Mouse (Mus musculus): ENCODE data around the gene a. TPM values are rescaled to one million over a fixed set of nuclear protein-coding genes. Genes with fewer than 3 reads are reported as not detected.
"Not testable (repeated sequence)": the region's sequence is repeated elsewhere in the genome, so short reads cannot be mapped to it uniquely, and the experiment has no call there.

The a gene
- polyA plus RNA-seq, 1 experiment from 2014 or later = 1.3 TPM

DNA sequence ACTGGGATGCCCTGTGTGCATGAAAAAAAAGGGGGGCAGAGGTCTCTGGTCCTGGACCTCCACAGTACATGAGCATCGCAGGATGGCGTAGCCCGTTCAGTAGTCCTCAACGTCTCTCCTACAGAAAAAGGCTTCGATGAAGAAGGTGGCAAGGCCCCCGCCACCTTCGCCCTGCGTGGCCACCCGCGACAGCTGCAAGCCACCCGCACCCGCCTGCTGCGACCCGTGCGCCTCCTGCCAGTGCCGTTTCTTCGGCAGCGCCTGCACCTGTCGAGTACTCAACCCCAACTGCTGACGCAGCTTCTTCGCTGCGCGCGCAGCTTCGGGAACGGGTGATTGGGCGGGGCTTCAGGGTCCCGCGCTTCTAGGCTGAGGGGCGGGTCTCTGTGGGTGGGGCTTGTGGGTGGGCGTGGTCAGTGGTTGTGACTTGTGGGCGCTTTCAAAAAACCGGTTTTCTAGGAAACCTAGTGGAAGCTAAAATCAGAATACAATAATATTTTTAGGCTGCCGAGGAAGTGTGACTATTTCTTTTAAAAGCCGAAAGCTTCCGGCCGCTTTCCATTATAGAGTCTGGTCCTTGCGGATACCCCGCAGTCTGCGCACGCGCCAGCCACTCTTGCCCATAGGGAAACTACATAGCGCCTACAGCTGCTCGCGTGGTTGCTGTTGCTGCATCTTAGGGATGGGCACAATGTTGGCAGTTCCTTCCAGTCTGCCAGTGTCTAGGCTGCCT lies 259.5 kb downstream of the a start:
- Histone ChIP-seq H3K27me3 (ENCODE audit: control insufficient read depth, insufficient read depth, low read length) (no peaks in the 10 kb centered on the region), H3K27ac (ENCODE audit: low read depth, low read length) (peak overlapping the region; percentile 82), H3K9me3 (ENCODE audit: control insufficient read depth, low read length) (no peaks in the 10 kb centered on the region), H3K4me2 (replicated peaks; ENCODE audit: low read depth, low read length) (peak overlapping the region; percentile 46), H3K4me3 (ENCODE audit: low read depth, low read length) (peak overlapping the region; percentile 52), H3K9ac (ENCODE audit: low read depth, low read length) (peak overlapping the region; percentile 77), H3K4me1 (replicated peaks; ENCODE audit: control insufficient read depth, insufficient read depth, low read length) (peaks cover 5% of the 10 kb centered on the region; the same call in 1 of the 2 replicates), H3K36me3 (ENCODE audit: control insufficient read depth, insufficient read depth, low read length) (no peaks in the 10 kb centered on the region)
- DNase-seq (ENCODE audit: low spot score) (peak; percentile 99), ATAC-seq (ENCODE audit: low FRiP score) (peak; percentile 96)
- WGBS = under 1% methylated on average over 45 of the region's 45 CpGs

GRCm38 (mm10) chr2:155051622-155052351 lies 260.6 kb downstream of the a start:
- Histone ChIP-seq H3K9me3 (ENCODE audit: control insufficient read depth, low read length) (no peaks in the 10 kb centered on the region), H3K36me3 (ENCODE audit: control insufficient read depth, insufficient read depth, low read length) (no peaks in the 10 kb centered on the region), H3K4me1 (replicated peaks; ENCODE audit: control insufficient read depth, insufficient read depth, low read length) (peaks cover 5% of the 10 kb centered on the region; the same call in 1 of the 2 replicates), H3K27ac (ENCODE audit: low read depth, low read length) (no peak overlapping the region), H3K27me3 (ENCODE audit: control insufficient read depth, insufficient read depth, low read length) (no peaks in the 10 kb centered on the region), H3K4me2 (replicated peaks; ENCODE audit: low read depth, low read length) (peak overlapping the region; percentile 46; the same call in 1 of the 2 replicates), H3K4me3 (ENCODE audit: low read depth, low read length) (no peak overlapping the region), H3K9ac (ENCODE audit: low read depth, low read length) (no peak overlapping the region)
- 34% methylated on average over 9 of the region's 9 CpGs for WGBS
- DNase-seq (ENCODE audit: low spot score) (peak; percentile 23), ATAC-seq (ENCODE audit: low FRiP score) (no peak)

- H3K27ac ChIP-seq (ENCODE audit: low read depth, low read length) = no peak overlapping the region
- no peak for ATAC-seq (ENCODE audit: low FRiP score)
- peaks cover 5% of the 10 kb centered on the region; the same call in 1 of the 2 replicates for H3K4me1 ChIP-seq (replicated peaks; ENCODE audit: control insufficient read depth, insufficient read depth, low read length)
- DNase-seq (ENCODE audit: low spot score) = no peak
- H3K27me3 ChIP-seq (ENCODE audit: control insufficient read depth, insufficient read depth, low read length) = no peaks in the 10 kb centered on the region
- 85% methylated on average over 2 of the region's 2 CpGs for WGBS
- H3K4me3 ChIP-seq (ENCODE audit: low read depth, low read length) = no peak overlapping the region
- H3K9me3 ChIP-seq (ENCODE audit: control insufficient read depth, low read length) = no peaks in the 10 kb centered on the region
- no peak overlapping the region for H3K9ac ChIP-seq (ENCODE audit: low read depth, low read length)
- no peaks in the 10 kb centered on the region for H3K36me3 ChIP-seq (ENCODE audit: control insufficient read depth, insufficient read depth, low read length)
- no peak overlapping the region for H3K4me2 ChIP-seq (replicated peaks; ENCODE audit: low read depth, low read length)
Measured at GRCm38 (mm10) chr2:155052681-155053080, 261.5 kb downstream of the a start.

DNA sequence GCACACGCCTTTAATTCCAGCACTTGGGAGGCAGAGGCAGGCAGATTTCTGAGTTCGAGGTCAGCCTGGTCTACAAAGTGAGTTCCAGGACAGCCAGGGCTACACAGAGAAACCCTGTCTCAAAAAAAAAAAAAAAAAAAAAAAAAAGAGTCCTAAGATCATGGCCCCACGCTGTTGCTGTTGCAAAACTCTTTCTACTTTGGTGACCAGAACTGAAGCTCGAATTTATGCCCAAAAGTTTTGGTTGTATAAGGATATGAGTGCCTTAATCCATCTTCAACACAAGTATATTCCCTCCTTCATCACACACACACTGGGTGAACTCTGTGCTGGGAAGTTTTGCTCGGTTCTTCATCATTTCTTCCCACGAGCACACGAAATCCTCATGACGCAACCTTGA lies 262.3 kb downstream of the a start:
- H3K9ac ChIP-seq (ENCODE audit: low read depth, low read length); H3K9me3 ChIP-seq (ENCODE audit: control insufficient read depth, low read length); H3K36me3 ChIP-seq (ENCODE audit: control insufficient read depth, insufficient read depth, low read length); H3K27me3 ChIP-seq (ENCODE audit: control insufficient read depth, insufficient read depth, low read length); DNase-seq (ENCODE audit: low spot score); H3K27ac ChIP-seq (ENCODE audit: low read depth, low read length); ATAC-seq (ENCODE audit: low FRiP score); H3K4me3 ChIP-seq (ENCODE audit: low read depth, low read length); H3K4me1 ChIP-seq (replicated peaks; ENCODE audit: control insufficient read depth, insufficient read depth, low read length); H3K4me2 ChIP-seq (replicated peaks; ENCODE audit: low read depth, low read length): not testable (repeated sequence)
- WGBS = 94% methylated on average over 8 of the region's 8 CpGs

- H3K4me2 ChIP-seq (replicated peaks; ENCODE audit: low read depth, low read length) = no peak overlapping the region
- DNase-seq (ENCODE audit: low spot score) (no peak), ATAC-seq (ENCODE audit: low FRiP score) (no peak)
- no peak overlapping the region for H3K27ac ChIP-seq (ENCODE audit: low read depth, low read length)
- 74% methylated on average over 3 of the region's 3 CpGs for WGBS
- no peaks in the 10 kb centered on the region for H3K9me3 ChIP-seq (ENCODE audit: control insufficient read depth, low read length)
- no peak overlapping the region for H3K4me3 ChIP-seq (ENCODE audit: low read depth, low read length)
- no peaks in the 10 kb centered on the region for H3K36me3 ChIP-seq (ENCODE audit: control insufficient read depth, insufficient read depth, low read length)
- H3K9ac ChIP-seq (ENCODE audit: low read depth, low read length) = no peak overlapping the region
- peaks cover 5% of the 10 kb centered on the region; the same call in 1 of the 2 replicates for H3K4me1 ChIP-seq (replicated peaks; ENCODE audit: control insufficient read depth, insufficient read depth, low read length)
- no peaks in the 10 kb centered on the region for H3K27me3 ChIP-seq (ENCODE audit: control insufficient read depth, insufficient read depth, low read length)
Measured at GRCm38 (mm10) chr2:155054672-155055071, 263.5 kb downstream of the a start.

- H3K9ac ChIP-seq (ENCODE audit: low read depth, low read length) = no peak overlapping the region
- H3K4me3 ChIP-seq (ENCODE audit: low read depth, low read length) = no peak overlapping the region
- 76% methylated on average over 5 of the region's 5 CpGs for WGBS
- H3K9me3 ChIP-seq (ENCODE audit: control insufficient read depth, low read length) = no peaks in the 10 kb centered on the region
- no peaks in the 10 kb centered on the region; the same call in 1 of the 2 replicates for H3K4me1 ChIP-seq (replicated peaks; ENCODE audit: control insufficient read depth, insufficient read depth, low read length)
- H3K27ac ChIP-seq (ENCODE audit: low read depth, low read length) = no peak overlapping the region
- H3K4me2 ChIP-seq (replicated peaks; ENCODE audit: low read depth, low read length) = no peak overlapping the region
- H3K36me3 ChIP-seq (ENCODE audit: control insufficient read depth, insufficient read depth, low read length) = peaks cover 3% of the 10 kb centered on the region; the same call in 1 of the 2 replicates
- DNase-seq (ENCODE audit: low spot score) (no peak), ATAC-seq (ENCODE audit: low FRiP score) (no peak)
- no peaks in the 10 kb centered on the region for H3K27me3 ChIP-seq (ENCODE audit: control insufficient read depth, insufficient read depth, low read length)
Measured at GRCm38 (mm10) chr2:155056076-155056578, 264.9 kb downstream of the a start.

- WGBS = 79% methylated on average over 1 of the region's 1 CpGs
- no peak overlapping the region for H3K9ac ChIP-seq (ENCODE audit: low read depth, low read length)
- H3K9me3 ChIP-seq (ENCODE audit: control insufficient read depth, low read length) = no peaks in the 10 kb centered on the region
- no peak overlapping the region for H3K4me2 ChIP-seq (replicated peaks; ENCODE audit: low read depth, low read length)
- H3K4me1 ChIP-seq (replicated peaks; ENCODE audit: control insufficient read depth, insufficient read depth, low read length) = no peaks in the 10 kb centered on the region
- no peaks in the 10 kb centered on the region for H3K27me3 ChIP-seq (ENCODE audit: control insufficient read depth, insufficient read depth, low read length)
- DNase-seq (ENCODE audit: low spot score) (no peak), ATAC-seq (ENCODE audit: low FRiP score) (no peak)
- peaks cover 3% of the 10 kb centered on the region; the same call in 1 of the 2 replicates for H3K36me3 ChIP-seq (ENCODE audit: control insufficient read depth, insufficient read depth, low read length)
- no peak overlapping the region for H3K4me3 ChIP-seq (ENCODE audit: low read depth, low read length)
- H3K27ac ChIP-seq (ENCODE audit: low read depth, low read length) = no peak overlapping the region
Measured at GRCm38 (mm10) chr2:155057361-155057760, 266.2 kb downstream of the a start.

- WGBS = 84% methylated on average over 9 of the region's 9 CpGs
- Histone ChIP-seq H3K4me3 (ENCODE audit: low read depth, low read length) (no peak overlapping the region), H3K27ac (ENCODE audit: low read depth, low read length) (no peak overlapping the region), H3K36me3 (ENCODE audit: control insufficient read depth, insufficient read depth, low read length) (peaks cover 6% of the 10 kb centered on the region; the same call in 1 of the 2 replicates), H3K27me3 (ENCODE audit: control insufficient read depth, insufficient read depth, low read length) (no peaks in the 10 kb centered on the region), H3K4me2 (replicated peaks; ENCODE audit: low read depth, low read length) (no peak overlapping the region), H3K9ac (ENCODE audit: low read depth, low read length) (no peak overlapping the region), H3K4me1 (replicated peaks; ENCODE audit: control insufficient read depth, insufficient read depth, low read length) (no peaks in the 10 kb centered on the region), H3K9me3 (ENCODE audit: control insufficient read depth, low read length) (no peaks in the 10 kb centered on the region)
- DNase-seq (ENCODE audit: low spot score) (no peak), ATAC-seq (ENCODE audit: low FRiP score) (no peak)
Measured at GRCm38 (mm10) chr2:155071027-155071426, 279.8 kb downstream of the a start.
